Mouse (Mus musculus): ENCODE measurements around the gene Prc1. TPM values are rescaled to one million over a fixed set of nuclear protein-coding genes. Genes with fewer than 3 reads are reported as not detected.

The Prc1 gene
- polyA plus RNA-seq (2011; ENCODE audit: insufficient read depth, insufficient read length, low read depth, missing spikeins): 246 and 258 TPM in 2 replicates

GRCm38 (mm10) chr7:80294062-80294763 lies at the start of gene Prc1:
Prc1 (plus strand) TSS chr7:80294450.
- Histone ChIP-seq H3K27ac (ENCODE audit: insufficient read depth, low read length) (peak within 1 kb of the TSS; percentile 85), H3K9me3 (replicated peaks; ENCODE audit: control insufficient read depth, insufficient read depth, low read length, poor library complexity, severe bottlenecking) (no peaks in the 10 kb centered on the region), H3K27me3 (ENCODE audit: control insufficient read depth, insufficient read depth, low read length, poor library complexity, severe bottlenecking) (no peaks in the 10 kb centered on the region), H3K4me1 (ENCODE audit: control insufficient read depth, insufficient read depth, low read length) (no peaks in the 10 kb centered on the region), H3K36me3 (ENCODE audit: control insufficient read depth, insufficient read depth, low read length, poor library complexity, severe bottlenecking) (peaks cover 15% of the 10 kb centered on the region), H3K4me3 (ENCODE audit: low read depth, low read length) (peak within 1 kb of the TSS; percentile 97), H3K9ac (ENCODE audit: low read depth, poor library complexity, severe bottlenecking) (peak within 1 kb of the TSS; percentile 99)
- peak; percentile 7; the same call in 1 of the 2 replicates for TF ChIP-seq EP300 (IDR thresholded peaks at IDR 0.05; ENCODE audit: insufficient read depth, low read depth, low read length)
- peak; percentile 66 for TF ChIP-seq POLR2A (IDR thresholded peaks at IDR 0.05; ENCODE audit: insufficient read depth, low read length)
- no peak for TF ChIP-seq CTCF (IDR thresholded peaks at IDR 0.05; ENCODE audit: low read depth, low read length)

GRCm38 (mm10) chr7:80244851-80245250 lies 49.4 kb upstream of the Prc1 start:
- TF ChIP-seq EP300 (IDR thresholded peaks at IDR 0.05; ENCODE audit: insufficient read depth, low read depth, low read length) (no peak), POLR2A (IDR thresholded peaks at IDR 0.05; ENCODE audit: insufficient read depth, low read length) (no peak), CTCF (IDR thresholded peaks at IDR 0.05; ENCODE audit: low read depth, low read length) (no peak)

GRCm38 (mm10) chr7:80246148-80246721 lies 48.0 kb upstream of the Prc1 start, which contains the start of gene Ttll13:
Ttll13 (plus strand) TSS chr7:80246376.
- H3K9ac ChIP-seq (ENCODE audit: low read depth, poor library complexity, severe bottlenecking): peak within 1 kb of the TSS; percentile 67
- no peak within 1 kb of the TSS for H3K27ac ChIP-seq (ENCODE audit: insufficient read depth, low read length)
- H3K4me1 ChIP-seq (ENCODE audit: control insufficient read depth, insufficient read depth, low read length): peaks cover 2% of the 10 kb centered on the region
- peak within 1 kb of the TSS; percentile 67 for H3K4me3 ChIP-seq (ENCODE audit: low read depth, low read length)
- TF ChIP-seq EP300 (IDR thresholded peaks at IDR 0.05; ENCODE audit: insufficient read depth, low read depth, low read length) (no peak), CTCF (IDR thresholded peaks at IDR 0.05; ENCODE audit: low read depth, low read length) (peak; percentile 16)
- no peaks in the 10 kb centered on the region for H3K27me3 ChIP-seq (ENCODE audit: control insufficient read depth, insufficient read depth, low read length, poor library complexity, severe bottlenecking)
- no peaks in the 10 kb centered on the region for H3K36me3 ChIP-seq (ENCODE audit: control insufficient read depth, insufficient read depth, low read length, poor library complexity, severe bottlenecking)
- H3K9me3 ChIP-seq (replicated peaks; ENCODE audit: control insufficient read depth, insufficient read depth, low read length, poor library complexity, severe bottlenecking): no peaks in the 10 kb centered on the region

More at GRCm38 (mm10) chr7:80244851-80245250, 49.4 kb upstream of the Prc1 start:
- Histone ChIP-seq H3K4me3 (ENCODE audit: low read depth, low read length) (no peak overlapping the region), H3K27me3 (ENCODE audit: control insufficient read depth, insufficient read depth, low read length, poor library complexity, severe bottlenecking) (no peaks in the 10 kb centered on the region), H3K9ac (ENCODE audit: low read depth, poor library complexity, severe bottlenecking) (no peak overlapping the region), H3K36me3 (ENCODE audit: control insufficient read depth, insufficient read depth, low read length, poor library complexity, severe bottlenecking) (no peaks in the 10 kb centered on the region), H3K27ac (ENCODE audit: insufficient read depth, low read length) (no peak overlapping the region), H3K9me3 (replicated peaks; ENCODE audit: control insufficient read depth, insufficient read depth, low read length, poor library complexity, severe bottlenecking) (no peaks in the 10 kb centered on the region), H3K4me1 (ENCODE audit: control insufficient read depth, insufficient read depth, low read length) (peaks cover under 1% of the 10 kb centered on the region)

GRCm38 (mm10) chr7:80246859-80247258 lies 47.4 kb upstream of the Prc1 start:
- Histone ChIP-seq H3K27ac (ENCODE audit: insufficient read depth, low read length) (no peak overlapping the region), H3K9ac (ENCODE audit: low read depth, poor library complexity, severe bottlenecking) (peak overlapping the region; percentile 67)

GRCm38 (mm10) chr7:80252437-80252836 lies 41.8 kb upstream of the Prc1 start:
- no peak overlapping the region for H3K9ac ChIP-seq (ENCODE audit: low read depth, poor library complexity, severe bottlenecking)
- TF ChIP-seq CTCF (IDR thresholded peaks at IDR 0.05; ENCODE audit: low read depth, low read length): no peak
- TF ChIP-seq EP300 (IDR thresholded peaks at IDR 0.05; ENCODE audit: insufficient read depth, low read depth, low read length): no peak
- TF ChIP-seq POLR2A (IDR thresholded peaks at IDR 0.05; ENCODE audit: insufficient read depth, low read length): no peak
- H3K27ac ChIP-seq (ENCODE audit: insufficient read depth, low read length): no peak overlapping the region
- no peak overlapping the region for H3K4me3 ChIP-seq (ENCODE audit: low read depth, low read length)
- H3K27me3 ChIP-seq (ENCODE audit: control insufficient read depth, insufficient read depth, low read length, poor library complexity, severe bottlenecking): no peaks in the 10 kb centered on the region
- H3K4me1 ChIP-seq (ENCODE audit: control insufficient read depth, insufficient read depth, low read length): peaks cover 2% of the 10 kb centered on the region
- H3K9me3 ChIP-seq (replicated peaks; ENCODE audit: control insufficient read depth, insufficient read depth, low read length, poor library complexity, severe bottlenecking): no peaks in the 10 kb centered on the region
- no peaks in the 10 kb centered on the region for H3K36me3 ChIP-seq (ENCODE audit: control insufficient read depth, insufficient read depth, low read length, poor library complexity, severe bottlenecking)

More at GRCm38 (mm10) chr7:80246859-80247258, 47.4 kb upstream of the Prc1 start:
- no peak overlapping the region for H3K4me3 ChIP-seq (ENCODE audit: low read depth, low read length)
- no peaks in the 10 kb centered on the region for H3K9me3 ChIP-seq (replicated peaks; ENCODE audit: control insufficient read depth, insufficient read depth, low read length, poor library complexity, severe bottlenecking)
- H3K36me3 ChIP-seq (ENCODE audit: control insufficient read depth, insufficient read depth, low read length, poor library complexity, severe bottlenecking): no peaks in the 10 kb centered on the region
- H3K4me1 ChIP-seq (ENCODE audit: control insufficient read depth, insufficient read depth, low read length): peaks cover 2% of the 10 kb centered on the region
- TF ChIP-seq CTCF (IDR thresholded peaks at IDR 0.05; ENCODE audit: low read depth, low read length): no peak
- no peaks in the 10 kb centered on the region for H3K27me3 ChIP-seq (ENCODE audit: control insufficient read depth, insufficient read depth, low read length, poor library complexity, severe bottlenecking)

GRCm38 (mm10) chr7:80252886-80253285 lies 41.4 kb upstream of the Prc1 start:
- Histone ChIP-seq H3K27me3 (ENCODE audit: control insufficient read depth, insufficient read depth, low read length, poor library complexity, severe bottlenecking) (no peaks in the 10 kb centered on the region), H3K9me3 (replicated peaks; ENCODE audit: control insufficient read depth, insufficient read depth, low read length, poor library complexity, severe bottlenecking) (no peaks in the 10 kb centered on the region), H3K36me3 (ENCODE audit: control insufficient read depth, insufficient read depth, low read length, poor library complexity, severe bottlenecking) (no peaks in the 10 kb centered on the region), H3K4me1 (ENCODE audit: control insufficient read depth, insufficient read depth, low read length) (peaks cover 2% of the 10 kb centered on the region), H3K9ac (ENCODE audit: low read depth, poor library complexity, severe bottlenecking) (no peak overlapping the region), H3K4me3 (ENCODE audit: low read depth, low read length) (no peak overlapping the region), H3K27ac (ENCODE audit: insufficient read depth, low read length) (no peak overlapping the region)
- TF ChIP-seq POLR2A (IDR thresholded peaks at IDR 0.05; ENCODE audit: insufficient read depth, low read length) (no peak), CTCF (IDR thresholded peaks at IDR 0.05; ENCODE audit: low read depth, low read length) (no peak), EP300 (IDR thresholded peaks at IDR 0.05; ENCODE audit: insufficient read depth, low read depth, low read length) (no peak)
